Mouse (Mus musculus): ENCODE data around the gene Otop3. TPM values are rescaled to one million over a fixed set of nuclear protein-coding genes. Genes with fewer than 3 reads are reported as not detected.

The Otop3 gene
- polyA plus RNA-seq, 1 experiment from 2014 or later, result not detected

- Histone ChIP-seq H3K27me3 (ENCODE audit: poor library complexity, severe bottlenecking) (peaks cover 4% of the 10 kb centered on the region; the same call in 1 of the 2 replicates), H3K4me3 (no peak overlapping the region), H3K4me1 (0 out of 2 replicates have a peak, but pooled peaks cover 3% of the 10 kb centered on the region), H3K36me3 (replicated peaks) (peaks cover 96% of the 10 kb centered on the region), H3K9me3 (no peaks in the 10 kb centered on the region), H3K27ac (no peak overlapping the region)
- 95% methylated on average over 7 of the region's 7 CpGs for WGBS
- DNase-seq (ENCODE audit: extremely low spot score, low spot score), result no peak
Observed at GRCm38 (mm10) chr11:115391358-115391757, 56.8 kb downstream of the Otop3 start.

- 74% methylated on average over 34 of the region's 34 CpGs for WGBS
Observed at GRCm38 (mm10) chr11:115393721-115394325, 59.3 kb downstream of the Otop3 start.

More at GRCm38 (mm10) chr11:115393721-115394325, 59.3 kb downstream of the Otop3 start:
- Histone ChIP-seq H3K27ac (no peak overlapping the region), H3K9me3 (no peaks in the 10 kb centered on the region), H3K4me3 (no peak overlapping the region), H3K36me3 (replicated peaks) (peaks cover 87% of the 10 kb centered on the region), H3K27me3 (ENCODE audit: poor library complexity, severe bottlenecking) (peaks cover 4% of the 10 kb centered on the region; the same call in 1 of the 2 replicates), H3K4me1 (0 out of 2 replicates have a peak, but pooled peaks cover 3% of the 10 kb centered on the region)
- no peak for DNase-seq (ENCODE audit: extremely low spot score, low spot score)

Other genes starting within 250 kb of the Otop3 start
- 0.76 and 0.90 TPM in 2 replicates for gene Rab37, start 243.3 kb upstream of the Otop3 start, polyA plus RNA-seq (2016; fragmentation: Nextera tagmentation; extraction: Ambion mirVana)
- 0.09 and 0.10 TPM in 2 replicates for gene Cd300lf, start 200.7 kb upstream of the Otop3 start, polyA plus RNA-seq (2016; fragmentation: Nextera tagmentation; extraction: Ambion mirVana)
- 36.6 and 38.1 TPM in 2 replicates for gene Slc9a3r1, start 171.4 kb upstream of the Otop3 start, polyA plus RNA-seq (2016; fragmentation: Nextera tagmentation; extraction: Ambion mirVana)
- gene Tmem104, start 147.2 kb upstream of the Otop3 start, polyA plus RNA-seq (2016; fragmentation: Nextera tagmentation; extraction: Ambion mirVana), result 8.7 and 8.8 TPM in 2 replicates
- 16.9 and 20.6 TPM in 2 replicates for gene Nat9, start 146.9 kb upstream of the Otop3 start, polyA plus RNA-seq (2016; fragmentation: Nextera tagmentation; extraction: Ambion mirVana)
- gene Grin2c, start 67.5 kb upstream of the Otop3 start, polyA plus RNA-seq (2016; fragmentation: Nextera tagmentation; extraction: Ambion mirVana), result not detected in 2 replicates
- gene Fdxr, start 57.7 kb upstream of the Otop3 start, polyA plus RNA-seq (2016; fragmentation: Nextera tagmentation; extraction: Ambion mirVana), result 16.3 and 17.5 TPM in 2 replicates
- gene Fads6, start 37.1 kb upstream of the Otop3 start, polyA plus RNA-seq (2016; fragmentation: Nextera tagmentation; extraction: Ambion mirVana), result 0.45 and 0.49 TPM in 2 replicates
- 0.12 TPM in 1 of 2 replicates, not detected in the other for gene Otop2, start 27.6 kb upstream of the Otop3 start, polyA plus RNA-seq (2016; fragmentation: Nextera tagmentation; extraction: Ambion mirVana)
- 0.05 TPM in 1 of 2 replicates, not detected in the other for gene Ush1g, start 12.7 kb upstream of the Otop3 start, polyA plus RNA-seq (2016; fragmentation: Nextera tagmentation; extraction: Ambion mirVana)
- 16.2 and 18.2 TPM in 2 replicates for gene Hid1, start 33.0 kb downstream of the Otop3 start, polyA plus RNA-seq (2016; fragmentation: Nextera tagmentation; extraction: Ambion mirVana)
- gene Cdr2l, start 47.2 kb downstream of the Otop3 start, polyA plus RNA-seq (2016; fragmentation: Nextera tagmentation; extraction: Ambion mirVana), result 21.1 and 21.8 TPM in 2 replicates
- 275 and 277 TPM in 2 replicates for gene Mrpl58, start 69.0 kb downstream of the Otop3 start, polyA plus RNA-seq (2016; fragmentation: Nextera tagmentation; extraction: Ambion mirVana)
- gene Atp5h, start 85.2 kb downstream of the Otop3 start, polyA plus RNA-seq (2016; fragmentation: Nextera tagmentation; extraction: Ambion mirVana), result 877 and 886 TPM in 2 replicates
- 8.9 and 10.3 TPM in 2 replicates for gene Kctd2, start 85.4 kb downstream of the Otop3 start, polyA plus RNA-seq (2016; fragmentation: Nextera tagmentation; extraction: Ambion mirVana)
- gene Trim80, start 105.8 kb downstream of the Otop3 start, polyA plus RNA-seq (2016; fragmentation: Nextera tagmentation; extraction: Ambion mirVana), result 0.15 and 0.19 TPM in 2 replicates
- 0.19 and 0.20 TPM in 2 replicates for gene Slc16a5, start 127.7 kb downstream of the Otop3 start, polyA plus RNA-seq (2016; fragmentation: Nextera tagmentation; extraction: Ambion mirVana)
- 8.1 and 8.2 TPM in 2 replicates for gene Armc7, start 140.9 kb downstream of the Otop3 start, polyA plus RNA-seq (2016; fragmentation: Nextera tagmentation; extraction: Ambion mirVana)
- 93.2 and 94.5 TPM in 2 replicates for gene Nt5c, start 157.1 kb downstream of the Otop3 start, polyA plus RNA-seq (2016; fragmentation: Nextera tagmentation; extraction: Ambion mirVana)
- 719 and 771 TPM in 2 replicates for gene Jpt1, start 179.7 kb downstream of the Otop3 start, polyA plus RNA-seq (2016; fragmentation: Nextera tagmentation; extraction: Ambion mirVana)
- 1,497 and 1,498 TPM in 2 replicates for gene Sumo2, start 201.5 kb downstream of the Otop3 start, polyA plus RNA-seq (2016; fragmentation: Nextera tagmentation; extraction: Ambion mirVana)
- gene Nup85, start 229.7 kb downstream of the Otop3 start, polyA plus RNA-seq (2016; fragmentation: Nextera tagmentation; extraction: Ambion mirVana), result 281 and 299 TPM in 2 replicates

Measured in forebrain, embryonic 10.5 days (tissue).